Mouse (Mus musculus) frontal cortex, postnatal 25 days (tissue): ENCODE data around the gene Gphn.
"Not testable (repeated sequence)": the region's sequence is repeated elsewhere in the genome, so short reads cannot be mapped to it uniquely, and the experiment has no call there.

ENCODE experiments used
- DNase-seq, 2 experiments: peaks; one replicate each; pipeline ENCODE4 v3.0.0; 2022; ENCODE audit warnings: low spot score in 2 of 2

Gene Gphn

DNA sequence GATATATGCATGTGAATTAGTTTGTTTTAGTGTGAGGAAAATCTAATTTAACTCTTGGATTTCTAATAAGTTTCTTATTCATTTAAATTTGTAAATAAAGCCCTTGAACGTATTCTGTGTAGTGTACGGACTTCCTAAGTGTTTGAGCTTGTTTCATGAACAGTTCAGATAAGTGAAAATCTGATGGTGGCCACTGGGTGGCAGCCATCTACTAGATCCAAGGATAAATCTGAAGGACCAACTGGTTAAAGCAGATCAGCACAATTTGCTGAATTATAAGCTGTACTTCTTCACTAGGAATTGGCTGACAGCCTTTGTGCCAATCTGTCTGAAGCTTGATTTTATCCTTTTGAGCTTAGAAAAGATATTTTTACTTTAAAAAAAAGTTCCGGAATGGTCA lies 105.9 kb downstream of the Gphn start:
- DNase-seq, result peak; percentile 55 to 61

DNA sequence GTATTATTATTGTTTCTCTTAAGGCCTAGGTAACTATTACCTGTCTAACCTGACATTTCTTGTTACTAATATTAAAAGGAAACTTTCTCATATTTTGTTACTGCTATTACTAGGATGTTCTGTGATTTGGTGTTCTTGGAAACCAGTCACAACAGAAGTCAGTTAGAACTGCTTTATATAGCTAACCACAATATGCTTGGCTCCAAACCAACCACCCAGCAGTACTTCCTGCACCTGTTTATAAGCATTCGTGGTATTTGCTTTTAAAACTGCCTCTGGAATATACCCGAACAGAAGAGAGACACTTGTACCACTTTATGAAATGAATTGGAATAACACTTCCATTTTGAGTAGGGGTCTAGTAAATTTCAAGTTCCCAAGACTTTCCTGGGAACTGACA lies 130.3 kb downstream of the Gphn start:
- no peak for DNase-seq

DNA sequence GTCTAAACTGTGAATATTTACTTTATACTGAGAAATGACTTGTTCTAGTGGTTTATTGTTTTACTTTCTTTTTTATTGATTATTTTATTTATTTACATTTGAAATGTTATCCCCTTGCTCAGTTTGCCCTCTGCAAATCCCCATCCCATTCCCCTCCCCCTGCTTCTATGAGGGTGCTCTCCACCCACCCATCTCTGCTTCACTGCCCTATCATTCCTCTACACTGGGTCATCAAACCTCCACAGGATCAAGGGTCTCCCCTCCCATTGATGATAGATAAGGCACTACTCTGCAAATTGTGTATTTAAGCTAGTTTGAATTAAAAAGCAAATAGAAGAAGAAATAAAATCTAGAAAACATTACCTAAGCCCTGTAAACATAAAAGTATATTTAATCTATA lies 163.1 kb downstream of the Gphn start:
- DNase-seq, result no peak

DNA sequence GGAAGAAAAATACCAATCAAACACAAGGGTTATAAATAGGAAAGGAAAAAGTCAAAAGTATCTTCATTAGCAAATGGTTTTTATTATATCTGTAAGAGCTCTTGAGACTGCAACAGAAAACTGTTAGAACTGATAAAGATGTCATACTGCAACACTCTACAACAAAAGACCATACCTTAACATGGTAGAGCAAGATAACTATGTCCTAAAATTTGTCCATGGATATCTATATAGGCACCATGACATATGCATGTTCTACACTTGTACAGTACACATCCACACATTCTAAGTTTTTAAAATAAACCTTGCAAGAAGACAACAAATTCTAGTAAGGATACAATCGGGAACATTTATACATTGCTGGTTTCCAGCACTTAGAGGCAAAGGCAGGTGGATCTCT lies 169.1 kb downstream of the Gphn start:
- DNase-seq, result no peak

DNA sequence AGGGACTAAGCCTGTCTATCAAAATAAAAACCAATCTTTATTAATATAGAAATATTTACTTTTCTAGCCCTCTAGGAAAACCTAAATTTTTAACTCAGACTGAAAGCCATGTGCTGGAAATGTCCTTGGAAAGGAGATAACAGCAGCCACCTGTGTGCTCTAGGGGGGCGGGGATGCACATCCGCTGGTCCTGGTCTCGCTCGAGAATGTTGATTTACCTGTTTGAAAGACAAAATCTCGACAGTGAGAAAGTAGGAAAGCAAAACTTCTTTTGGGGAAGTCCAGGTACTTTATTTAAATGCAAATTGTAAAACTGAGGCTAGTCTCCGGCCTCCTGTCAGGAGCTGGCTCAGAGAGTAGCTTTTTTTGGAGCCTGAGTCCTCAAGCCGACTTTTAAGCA lies 181.3 kb downstream of the Gphn start:
- DNase-seq, result not testable (repeated sequence)

DNA sequence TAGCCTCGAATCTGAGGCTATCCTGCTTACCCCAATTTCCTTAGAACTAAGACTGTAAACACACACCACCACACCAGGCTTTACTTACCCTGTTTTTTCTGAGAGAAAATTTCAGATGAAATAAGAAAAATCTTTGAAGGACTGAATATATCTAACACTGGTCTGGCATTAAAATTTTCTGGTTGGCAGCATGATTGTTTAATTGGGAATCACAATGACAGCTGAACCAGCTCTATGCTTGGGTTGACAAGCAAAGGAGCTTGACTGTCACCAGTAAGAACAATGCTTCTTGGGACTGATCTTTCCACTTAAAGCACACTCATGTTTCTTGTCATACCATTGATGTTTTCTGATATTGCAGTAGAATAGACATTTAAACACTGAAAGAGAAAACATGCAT lies 296.0 kb downstream of the Gphn start:
- DNase-seq, result no peak

DNA sequence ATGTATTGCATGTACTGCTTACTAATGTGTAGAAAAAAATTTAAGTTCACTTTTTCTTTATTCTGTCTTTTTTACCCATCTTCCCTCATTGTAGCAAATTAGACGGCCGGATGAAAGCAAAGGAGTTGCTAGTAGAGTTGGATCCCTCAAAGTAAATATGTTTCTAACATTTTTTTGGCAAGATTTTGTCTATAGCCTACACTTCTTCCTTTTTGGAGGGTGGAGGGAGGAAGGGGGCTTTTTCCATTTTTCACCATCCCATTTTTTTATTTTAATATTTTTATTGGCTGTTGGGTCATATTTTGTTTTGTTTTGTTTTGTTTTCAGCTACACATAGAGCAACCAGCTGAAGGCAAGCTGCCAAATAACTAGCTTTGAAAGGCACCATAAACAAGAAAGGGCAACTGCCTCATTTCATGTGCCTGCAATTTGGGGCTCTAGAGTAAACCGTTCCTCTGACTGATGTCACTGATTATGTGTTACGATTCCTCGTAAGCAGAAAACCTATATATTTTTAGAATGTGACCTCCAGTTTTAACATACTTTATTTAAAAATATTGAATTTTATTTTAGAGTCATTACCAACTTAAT lies 296.7 kb downstream of the Gphn start:
- DNase-seq, result no peak

DNA sequence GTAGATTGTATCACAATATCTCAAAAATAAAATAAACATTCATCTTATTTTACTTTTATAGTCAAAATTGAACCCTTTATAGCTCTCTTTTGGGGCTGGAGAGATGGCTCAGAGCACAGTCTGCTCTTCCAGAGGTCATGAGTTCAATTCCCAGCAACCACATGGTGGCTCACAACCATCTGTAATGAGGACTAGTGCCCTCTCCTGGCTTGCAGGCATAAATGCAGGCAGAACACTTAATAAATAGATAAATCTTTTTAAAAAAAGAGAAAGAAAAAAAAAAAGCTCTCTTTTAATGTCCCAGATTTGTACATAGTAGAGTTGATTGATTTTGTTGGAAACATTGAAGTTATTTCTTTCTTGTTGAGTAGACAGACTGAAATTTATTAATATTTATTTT lies 311.4 kb downstream of the Gphn start:
- not testable (repeated sequence) for DNase-seq

DNA sequence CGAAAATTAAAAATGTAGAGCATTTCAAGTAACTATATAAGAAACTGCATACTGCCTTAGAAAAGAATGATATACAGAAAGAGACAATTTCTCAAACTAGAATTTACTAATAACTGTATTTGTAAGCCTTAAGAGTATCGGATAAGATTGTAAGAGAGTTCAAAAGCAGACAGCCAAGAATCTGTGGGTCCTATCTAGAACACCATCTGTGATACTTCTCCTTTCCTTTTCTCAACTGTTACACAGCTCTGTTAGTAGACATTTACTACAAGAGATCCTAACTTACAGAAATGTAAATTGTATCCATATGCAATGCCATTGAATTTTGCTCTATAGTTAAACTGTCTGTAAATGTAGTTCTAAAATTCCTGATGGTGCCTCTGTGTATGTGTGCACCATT lies 324.7 kb downstream of the Gphn start:
- no peak for DNase-seq

DNA sequence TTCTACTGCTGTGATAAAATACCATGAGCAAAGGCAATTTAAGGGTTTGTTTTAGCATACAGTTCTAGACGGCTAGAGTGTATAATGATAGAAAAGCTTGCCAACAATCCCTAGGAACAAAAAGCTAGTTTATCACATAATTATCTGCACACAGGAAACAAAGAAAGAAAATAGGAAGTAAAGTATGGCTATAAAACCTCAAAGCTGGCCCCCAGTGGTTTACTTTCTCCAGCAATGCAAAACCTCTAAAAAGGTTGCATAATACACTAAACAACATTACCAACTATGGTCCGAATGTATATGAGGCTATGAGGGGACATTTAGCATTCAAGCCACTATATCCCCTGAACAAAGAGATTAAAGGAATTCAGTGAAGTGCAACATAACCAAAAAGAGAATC lies 405.6 kb downstream of the Gphn start:
- no peak for DNase-seq

DNA sequence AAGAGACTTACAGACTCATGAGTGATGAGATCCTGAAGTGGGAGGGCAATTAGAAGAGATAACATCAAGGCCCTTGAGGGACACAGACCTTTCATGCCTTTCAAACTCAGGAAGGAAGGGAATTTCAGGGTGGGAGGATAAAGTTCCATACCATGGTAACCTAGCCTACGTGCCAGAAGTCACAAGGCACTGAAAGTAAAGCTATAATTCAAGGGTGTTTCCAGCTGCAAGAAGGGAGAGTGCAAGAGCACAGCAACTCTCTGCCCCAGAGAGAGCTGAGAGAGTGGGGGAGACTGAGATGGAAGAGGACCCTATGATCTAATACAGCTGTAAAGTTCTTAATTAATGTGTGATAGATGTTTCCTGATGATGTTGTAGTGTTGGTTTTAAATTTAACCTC lies 413.3 kb downstream of the Gphn start:
- DNase-seq, result no peak

DNA sequence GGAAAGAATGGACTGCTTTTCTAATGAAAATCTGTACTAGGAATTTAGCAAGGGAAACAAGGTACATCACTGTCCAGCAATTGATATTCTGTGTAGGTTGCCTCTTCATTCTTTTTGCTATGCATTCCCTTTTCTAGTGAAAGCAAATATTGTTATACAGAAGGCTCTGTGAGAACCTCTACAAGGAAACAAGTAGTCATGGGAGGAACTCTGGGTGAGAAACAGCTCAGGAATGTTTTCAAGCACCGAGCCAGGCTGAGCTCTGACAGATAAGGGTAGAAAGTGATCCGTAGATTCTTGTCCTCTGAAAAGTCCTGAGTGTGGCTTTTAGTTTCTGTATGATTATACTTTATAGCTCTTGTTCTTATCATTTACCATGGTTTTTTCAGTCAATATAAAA lies 413.9 kb downstream of the Gphn start:
- no peak for DNase-seq

DNA sequence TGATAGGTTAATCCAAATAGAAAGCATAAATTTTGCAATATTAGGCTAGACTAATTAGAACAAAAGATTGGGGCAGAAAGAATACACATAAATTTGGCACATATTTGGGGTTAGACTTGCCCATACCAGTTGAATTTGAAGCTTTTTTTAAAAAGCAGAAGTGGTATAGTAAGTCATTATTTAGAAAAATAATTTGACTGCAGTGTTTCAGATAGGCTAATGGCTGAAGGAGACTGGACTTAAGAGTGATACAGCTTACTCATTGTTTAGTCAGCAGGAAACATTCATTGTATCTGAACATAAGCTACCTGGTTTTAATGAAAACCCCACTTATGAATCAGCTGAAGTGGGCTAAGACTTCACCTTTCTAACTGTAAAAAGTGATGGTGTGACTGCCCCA lies 415.0 kb downstream of the Gphn start:
- no peak for DNase-seq

DNA sequence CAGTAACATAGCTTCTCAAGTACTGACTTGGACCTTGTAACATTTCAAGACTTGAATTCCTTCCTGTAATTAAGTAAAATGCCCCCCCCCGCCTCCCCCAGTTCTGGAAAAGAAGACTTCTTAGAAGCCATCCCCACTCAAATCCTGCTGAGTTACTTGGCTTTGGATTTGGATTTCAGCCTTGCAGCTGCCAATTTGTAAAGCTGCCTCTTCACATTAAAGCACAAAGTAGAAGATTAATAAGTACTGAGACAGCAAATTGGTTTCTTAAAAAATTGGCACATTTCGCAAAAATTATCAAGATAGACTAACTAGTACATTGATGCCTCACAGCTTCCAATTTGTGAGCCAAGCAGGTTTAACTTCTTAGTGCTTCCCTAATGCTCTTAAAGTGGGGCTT lies 417.5 kb downstream of the Gphn start:
- DNase-seq, result no peak

DNA sequence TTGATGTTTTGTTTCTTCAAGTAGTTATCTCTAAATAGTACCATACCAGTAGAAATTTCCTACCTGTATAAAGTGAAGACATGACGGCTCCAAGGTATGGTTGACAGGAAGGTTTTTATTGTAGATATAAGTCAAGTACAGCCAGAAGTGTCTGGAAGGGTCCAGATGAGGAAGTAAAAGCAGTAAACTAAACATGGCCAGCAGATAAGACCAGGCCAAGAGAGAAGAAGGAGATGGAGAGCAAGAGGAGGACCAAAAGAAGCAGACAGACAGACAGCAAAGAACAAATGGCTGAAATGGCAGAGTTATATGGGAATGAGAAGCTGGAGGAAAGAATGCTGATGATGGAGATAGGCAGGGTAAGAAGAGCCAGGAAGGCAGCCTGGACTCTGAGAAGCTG lies 419.1 kb downstream of the Gphn start:
- no peak for DNase-seq

DNA sequence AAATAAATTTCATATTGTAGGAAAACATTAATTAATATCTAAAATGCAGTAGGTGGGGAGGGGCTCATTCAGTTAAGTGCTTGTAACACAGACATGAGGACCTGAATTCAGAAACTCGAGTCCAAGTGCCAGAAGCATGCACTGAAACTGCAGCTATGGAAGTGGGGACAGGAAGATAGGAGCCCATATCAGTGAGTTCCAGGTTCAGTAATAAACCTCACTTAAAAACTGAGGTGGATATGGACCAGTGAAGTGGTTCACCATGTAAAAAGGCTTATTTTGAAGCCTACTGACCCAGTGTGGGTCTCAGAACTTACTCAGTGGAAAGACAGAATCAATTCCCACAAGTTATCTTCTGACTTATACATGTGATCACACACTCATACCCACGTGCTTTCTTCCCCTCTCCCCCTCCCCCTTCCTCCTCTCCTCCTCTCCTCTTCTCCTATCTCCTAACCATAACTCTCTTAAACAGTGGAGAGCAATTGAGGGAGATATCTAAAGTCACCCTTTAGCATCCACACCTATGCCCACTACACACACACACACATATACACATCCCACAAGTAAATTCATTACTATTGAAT lies 433.6 kb downstream of the Gphn start:
- no peak for DNase-seq

DNA sequence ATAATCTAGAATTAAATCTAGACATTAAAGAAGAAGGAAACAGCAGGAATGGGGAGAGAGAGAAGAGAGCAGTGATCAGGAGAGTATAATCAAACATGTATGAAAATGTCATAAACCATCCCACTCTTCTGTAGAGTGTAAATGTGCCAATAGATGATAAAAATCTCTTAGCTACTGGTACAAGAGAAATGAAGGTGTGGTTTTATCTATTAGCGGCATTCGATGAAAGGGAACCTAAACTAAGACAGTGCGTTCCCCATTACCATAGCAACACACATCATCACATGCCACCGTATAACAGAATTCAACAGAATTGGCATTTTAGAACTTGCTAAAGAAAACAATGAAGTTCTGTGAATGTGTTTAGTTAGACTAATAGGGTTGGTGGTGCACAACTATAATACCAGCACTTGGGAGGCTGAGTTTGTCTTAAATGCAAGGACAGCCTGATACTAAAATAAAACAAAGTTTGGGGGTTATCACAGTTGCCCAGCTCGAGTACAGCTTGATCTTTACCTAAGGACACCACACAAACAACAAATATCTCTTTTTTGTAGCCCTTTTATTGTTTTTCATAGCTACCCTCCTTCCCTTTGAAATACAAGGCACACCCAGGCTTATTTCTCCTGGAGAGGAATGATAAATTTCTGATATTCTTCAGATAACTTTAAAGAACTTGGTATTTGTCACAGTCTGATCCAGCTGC lies 452.1 kb downstream of the Gphn start:
- no peak for DNase-seq

DNA sequence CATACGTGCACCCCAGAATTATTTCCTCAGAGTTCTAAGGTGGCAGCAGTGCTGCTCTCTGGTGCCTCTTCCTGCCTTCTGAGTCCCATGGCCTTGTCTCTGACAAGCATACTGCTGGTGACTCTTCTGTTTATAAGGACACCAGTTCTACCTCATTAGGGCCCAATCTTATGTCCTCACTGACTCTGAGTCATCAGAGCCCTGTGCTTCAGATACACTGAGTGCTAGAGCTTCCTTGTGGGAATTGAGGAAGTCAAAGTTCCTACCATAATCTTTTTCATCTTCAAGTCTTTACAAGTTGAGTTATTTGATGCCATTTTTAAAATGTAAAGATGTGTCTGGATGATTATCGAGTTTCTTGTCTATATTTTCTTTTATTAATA lies 452.6 kb downstream of the Gphn start:
- DNase-seq, result no peak

DNA sequence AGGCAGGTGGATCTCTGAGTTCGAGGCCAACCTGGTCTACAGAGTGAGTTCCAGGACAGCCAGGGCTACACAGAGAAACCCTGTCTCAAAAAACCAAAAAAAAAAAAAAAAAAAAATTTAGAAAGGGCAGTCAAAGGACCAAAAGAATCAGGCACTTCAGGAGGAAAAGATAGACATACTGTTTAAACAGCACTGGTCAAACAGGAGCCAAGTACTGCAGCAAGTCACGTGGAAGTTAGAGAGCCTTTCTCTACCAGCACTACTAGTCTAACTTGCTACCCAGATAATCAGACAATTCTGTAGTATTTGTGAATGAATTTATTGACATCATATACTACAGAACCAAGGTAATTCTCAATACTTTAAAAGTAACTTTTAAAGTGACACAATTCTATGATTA lies 454.9 kb downstream of the Gphn start:
- no peak for DNase-seq

DNA sequence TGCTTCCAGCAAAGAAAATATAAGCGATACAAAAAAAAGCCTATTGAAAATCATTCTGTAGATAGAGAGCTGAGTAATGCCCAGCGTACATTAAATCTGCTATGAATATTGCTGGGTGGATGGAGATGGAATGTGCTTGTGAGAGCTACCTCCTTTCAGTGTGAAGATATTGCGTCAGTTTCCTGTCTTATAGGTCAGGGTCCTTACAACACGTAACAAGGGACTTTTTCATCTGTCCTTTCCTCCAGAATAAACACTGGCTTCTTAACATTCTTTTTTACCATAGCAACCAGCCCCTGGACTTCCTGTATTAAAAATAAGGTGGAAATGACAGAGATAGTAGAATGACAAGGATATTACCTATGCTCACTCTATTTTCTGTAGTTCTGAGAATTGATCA lies 456.1 kb downstream of the Gphn start:
- DNase-seq, result no peak

DNA sequence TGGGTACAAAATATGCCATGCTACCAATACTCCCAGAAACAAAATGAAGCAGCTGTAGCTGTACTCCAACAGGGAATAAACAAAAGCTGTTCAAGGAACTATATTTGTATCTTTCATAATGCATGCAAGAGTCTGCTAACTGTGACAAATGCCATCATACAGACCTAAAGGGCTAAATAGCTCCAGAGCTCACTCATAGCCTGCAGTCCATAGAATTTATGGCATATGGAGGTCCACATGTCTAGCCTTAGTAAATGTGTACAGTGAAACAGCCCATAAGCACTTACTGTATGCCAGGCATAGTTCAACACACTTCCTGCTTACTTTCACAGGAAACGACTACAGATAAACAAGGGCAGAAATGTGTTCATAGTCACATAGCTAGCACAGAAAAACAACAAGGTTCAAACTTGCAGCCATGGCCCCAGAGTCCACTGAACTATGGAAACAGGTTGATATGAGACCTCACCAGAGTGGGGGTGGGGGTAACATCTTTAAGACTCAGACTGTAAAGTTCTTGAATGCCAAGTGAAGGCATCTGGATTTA lies 459.6 kb downstream of the Gphn start:
- DNase-seq, result no peak

DNA sequence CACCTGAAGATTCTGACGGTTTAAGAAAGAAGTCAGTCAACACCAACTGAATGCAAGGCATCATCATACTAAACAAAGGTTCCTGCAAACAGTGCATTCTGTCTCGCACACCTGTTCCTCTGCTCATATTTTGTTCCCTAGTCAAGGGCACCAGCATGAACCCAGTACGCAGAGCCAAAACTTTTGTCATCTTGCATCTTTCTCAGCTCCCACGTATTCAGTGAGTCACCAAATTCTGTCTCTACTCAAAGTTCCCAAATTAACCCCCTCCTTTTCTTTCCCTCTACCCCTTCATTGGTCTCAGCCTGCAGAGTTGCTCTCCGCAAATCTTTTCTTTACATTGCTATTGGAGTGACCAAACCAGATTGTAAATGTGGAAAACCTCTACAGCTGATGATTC lies 462.7 kb downstream of the Gphn start:
- DNase-seq, result no peak

DNA sequence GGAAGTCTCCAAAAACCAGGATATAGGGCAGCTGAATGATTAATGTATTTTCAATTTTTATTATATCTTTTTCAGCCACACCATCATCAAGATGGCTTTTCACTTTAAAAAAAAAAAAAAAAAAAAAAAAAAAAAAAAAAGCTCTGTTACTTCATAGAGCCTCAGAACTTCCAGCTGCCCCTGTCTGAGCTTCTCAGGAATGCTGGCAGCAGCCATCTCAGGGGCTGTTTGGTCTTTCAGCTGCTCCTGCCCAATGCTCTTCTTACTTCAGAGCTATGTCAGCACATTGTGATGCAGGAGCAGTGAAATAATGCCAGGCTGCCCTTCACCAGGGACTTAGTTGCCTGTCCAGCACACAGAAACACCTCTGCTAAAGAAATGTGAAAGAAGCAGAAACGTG lies 465.1 kb downstream of the Gphn start, which contains the start of gene Fam71d:
Gene Fam71d, plus strand, starts transcription at position 211 of the 400 bp plus-strand sequence.
- no peak for DNase-seq
